Mouse (Mus musculus) liver, embryonic 15.5 days (tissue): ENCODE results near the gene Tnfsf10. TPM values are rescaled to one million over a fixed set of nuclear protein-coding genes. Genes with fewer than 3 reads are reported as not detected.
"Not testable (repeated sequence)": the region's sequence is repeated elsewhere in the genome, so short reads cannot be mapped to it uniquely, and the experiment has no call there.

Experiments used
- ATAC-seq: fragments of 200-750 bp; cut with Nextera tagmentation; 2 replicates; pipeline ENCODE4 v1.8.0; 2017; ENCODE audit warnings: moderate number of reproducible peaks, mild to moderate bottlenecking, moderate library complexity; ENCODE audit not compliant: insufficient read depth
- H3K27ac ChIP-seq: fragments of 300-500 bp; sonication (generic); replicated peaks from 2 replicates; pipeline ENCODE4 v1.5.1; 2015; ENCODE audit warnings: mild to moderate bottlenecking, inconsistent platforms
- H3K27me3 ChIP-seq: fragments of 300-500 bp; sonication (generic); 2 replicates; pipeline ENCODE4 v1.6.1; 2015; ENCODE audit warnings: mild to moderate bottlenecking, inconsistent platforms
- H3K36me3 ChIP-seq: fragments of 300-500 bp; sonication (generic); replicated peaks from 2 replicates; pipeline ENCODE4 v1.6.1; 2015; ENCODE audit warnings: moderate library complexity, mild to moderate bottlenecking, inconsistent platforms
- H3K4me1 ChIP-seq: fragments of 300-500 bp; sonication (generic); replicated peaks from 2 replicates; pipeline ENCODE4 v1.6.1; 2015; ENCODE audit warnings: inconsistent platforms
- H3K4me2 ChIP-seq: fragments of 300-500 bp; sonication (generic); 2 replicates; pipeline ENCODE4 v1.6.1; 2015; ENCODE audit warnings: moderate library complexity, mild to moderate bottlenecking, inconsistent platforms
- H3K4me3 ChIP-seq: fragments of 300-500 bp; sonication (generic); replicated peaks from 2 replicates; pipeline ENCODE4 v1.5.1; 2015; ENCODE audit warnings: mild to moderate bottlenecking, inconsistent platforms
- H3K9ac ChIP-seq: fragments of 300-500 bp; sonication (generic); 2 replicates; pipeline ENCODE4 v1.6.1; 2015; ENCODE audit warnings: moderate library complexity, mild to moderate bottlenecking, inconsistent platforms
- H3K9me3 ChIP-seq: fragments of 300-500 bp; sonication (generic); replicated peaks from 2 replicates; pipeline ENCODE4 v1.6.1; 2016; ENCODE audit warnings: inconsistent platforms
- WGBS: fragments of 180-500 bp; shearing (Covaris S2); methylation state at CpG from one replicate; pipeline ENCODE4 v1.1.7; 2015; ENCODE audit warnings: mixed read lengths; ENCODE audit not compliant: insufficient replicate concordance; 5-methylcytosine and 5-hydroxymethylcytosine counted together
- polyA plus RNA-seq: library from polyadenylated mRNA; unstranded; fragments of >200 nt; fragmentation: Nextera tagmentation; extraction: Ambion mirVana; gene quantifications from 2 replicates; pipeline ENCODE4 v1.2.1, GENCODE M21; 2015

Tnfsf10 gene
- polyA plus RNA-seq, 1 experiment from 2014 or later: 0.14 TPM

DNA sequence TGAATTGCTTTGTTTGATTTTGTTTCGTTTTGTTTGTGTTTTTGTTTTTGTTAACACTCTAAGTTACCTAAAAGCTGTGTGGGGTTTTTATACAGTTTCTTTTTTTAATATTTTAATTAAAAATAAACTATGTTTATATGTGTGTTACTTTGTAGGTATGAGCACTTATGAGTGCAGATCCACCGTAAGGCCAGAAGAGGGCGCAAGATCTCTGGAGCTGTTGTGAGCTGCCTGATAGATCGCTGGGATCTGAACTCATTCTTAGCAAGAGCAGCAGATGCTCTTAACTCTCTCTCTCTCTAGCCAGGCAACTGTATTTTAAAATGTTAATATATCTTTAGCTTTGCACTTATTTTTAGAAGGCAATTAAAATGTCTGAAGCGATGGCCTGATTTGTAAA is 32.6 kb upstream of the Tnfsf10 start:
- no peak overlapping the region for H3K4me2 ChIP-seq
- no peaks in the 10 kb centered on the region for H3K27me3 ChIP-seq
- no peak overlapping the region for H3K4me3 ChIP-seq
- 81% methylated on average over 5 of the region's 5 CpGs for WGBS
- ATAC-seq: no peak
- no peak overlapping the region for H3K9ac ChIP-seq
- no peaks in the 10 kb centered on the region for H3K9me3 ChIP-seq
- H3K27ac ChIP-seq: no peak overlapping the region
- no peaks in the 10 kb centered on the region for H3K36me3 ChIP-seq
- peaks cover 24% of the 10 kb centered on the region for H3K4me1 ChIP-seq

DNA sequence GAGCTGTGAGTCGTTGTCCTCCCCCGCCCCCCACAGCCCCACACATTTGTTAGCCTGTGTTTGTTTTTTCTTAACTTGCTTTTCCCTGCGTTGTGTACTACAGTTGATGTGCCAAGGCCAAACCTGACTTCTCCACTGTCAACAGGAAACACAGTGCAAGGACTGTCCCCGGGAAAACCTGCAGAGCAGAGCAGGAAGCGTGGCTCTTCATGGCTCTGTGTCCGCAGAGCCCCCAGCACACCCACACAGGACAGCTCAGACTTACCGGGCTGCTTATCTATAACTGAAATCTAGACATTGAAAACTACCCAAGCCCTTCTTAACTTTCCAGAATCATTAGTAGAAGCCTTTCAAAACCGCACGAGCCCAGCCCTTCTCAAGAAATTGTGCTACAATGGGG is 31.8 kb upstream of the Tnfsf10 start:
- peaks cover 21% of the 10 kb centered on the region for H3K4me1 ChIP-seq
- H3K4me3 ChIP-seq: no peak overlapping the region
- no peaks in the 10 kb centered on the region for H3K9me3 ChIP-seq
- WGBS: 19% methylated on average over 9 of the region's 9 CpGs
- H3K27me3 ChIP-seq: no peaks in the 10 kb centered on the region
- H3K4me2 ChIP-seq: no peak overlapping the region
- no peak overlapping the region for H3K9ac ChIP-seq
- H3K36me3 ChIP-seq: no peaks in the 10 kb centered on the region
- H3K27ac ChIP-seq: no peak overlapping the region
- ATAC-seq: no peak

DNA sequence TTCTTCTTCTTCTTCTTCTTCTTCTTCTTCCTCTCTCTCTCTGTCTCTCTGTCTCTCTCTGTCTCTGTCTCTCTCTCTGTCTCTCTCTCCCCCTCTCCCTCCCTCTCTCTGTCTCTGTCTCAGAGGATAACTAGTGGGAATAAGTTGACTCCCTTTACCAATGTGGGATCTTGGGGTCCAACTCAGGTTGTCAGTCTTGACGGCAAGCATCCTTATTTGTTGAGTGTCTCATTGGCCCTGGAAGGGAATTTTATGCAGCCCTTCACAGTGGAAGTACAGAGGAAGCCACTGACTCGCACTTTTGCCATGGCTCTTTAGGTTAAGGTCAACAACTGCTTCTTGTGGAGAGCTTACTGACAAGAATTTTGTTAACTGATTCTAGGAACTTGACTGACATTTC is 28.5 kb upstream of the Tnfsf10 start:
- Histone ChIP-seq H3K36me3 (no peaks in the 10 kb centered on the region), H3K9ac (no peak overlapping the region), H3K9me3 (no peaks in the 10 kb centered on the region), H3K4me3 (no peak overlapping the region), H3K4me1 (peaks cover 4% of the 10 kb centered on the region), H3K27ac (no peak overlapping the region), H3K4me2 (no peak overlapping the region), H3K27me3 (no peaks in the 10 kb centered on the region)
- ATAC-seq: no peak
- WGBS: 43% methylated on average over 2 of the region's 2 CpGs

DNA sequence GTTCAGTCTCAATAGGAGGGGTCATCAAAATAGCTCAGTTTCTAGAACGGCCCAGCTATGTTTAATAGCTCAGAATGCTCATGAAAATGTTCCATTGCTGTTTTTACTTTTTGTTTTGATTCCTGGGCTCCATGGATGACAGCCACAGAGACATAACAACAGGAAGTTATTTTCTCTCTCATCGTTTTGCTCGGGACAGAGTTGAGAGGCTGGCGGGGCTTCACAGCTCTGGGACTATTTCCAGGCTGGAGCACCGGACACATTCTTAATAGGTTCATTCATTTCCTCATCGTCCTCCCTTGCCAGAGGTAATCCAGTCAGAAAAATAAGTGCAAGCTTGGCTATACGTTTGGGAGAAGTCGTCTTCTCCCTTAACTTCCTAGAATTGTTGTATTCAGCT is 27.9 kb upstream of the Tnfsf10 start:
- Histone ChIP-seq H3K36me3 (no peaks in the 10 kb centered on the region), H3K27me3 (no peaks in the 10 kb centered on the region), H3K9me3 (no peaks in the 10 kb centered on the region), H3K9ac (no peak overlapping the region), H3K4me3 (no peak overlapping the region), H3K4me1 (no peaks in the 10 kb centered on the region), H3K4me2 (no peak overlapping the region), H3K27ac (no peak overlapping the region)
- no peak for ATAC-seq
- 22% methylated on average over 8 of the region's 8 CpGs for WGBS

GRCm38 (mm10) chr3:27290285-27290684 is 26.5 kb upstream of the Tnfsf10 start:
- Histone ChIP-seq H3K4me1 (no peaks in the 10 kb centered on the region), H3K4me2 (no peak overlapping the region), H3K9ac (no peak overlapping the region), H3K9me3 (no peaks in the 10 kb centered on the region), H3K4me3 (no peak overlapping the region), H3K36me3 (no peaks in the 10 kb centered on the region), H3K27me3 (no peaks in the 10 kb centered on the region), H3K27ac (no peak overlapping the region)
- 72% methylated on average over 5 of the region's 5 CpGs for WGBS
- ATAC-seq: no peak

GRCm38 (mm10) chr3:27290945-27291344 is 25.9 kb upstream of the Tnfsf10 start:
- H3K9ac ChIP-seq, ATAC-seq, H3K36me3 ChIP-seq, H3K4me1 ChIP-seq, H3K27me3 ChIP-seq, H3K9me3 ChIP-seq, H3K4me3 ChIP-seq, H3K27ac ChIP-seq, H3K4me2 ChIP-seq: not testable (repeated sequence)
- 62% methylated on average over 5 of the region's 5 CpGs for WGBS

DNA sequence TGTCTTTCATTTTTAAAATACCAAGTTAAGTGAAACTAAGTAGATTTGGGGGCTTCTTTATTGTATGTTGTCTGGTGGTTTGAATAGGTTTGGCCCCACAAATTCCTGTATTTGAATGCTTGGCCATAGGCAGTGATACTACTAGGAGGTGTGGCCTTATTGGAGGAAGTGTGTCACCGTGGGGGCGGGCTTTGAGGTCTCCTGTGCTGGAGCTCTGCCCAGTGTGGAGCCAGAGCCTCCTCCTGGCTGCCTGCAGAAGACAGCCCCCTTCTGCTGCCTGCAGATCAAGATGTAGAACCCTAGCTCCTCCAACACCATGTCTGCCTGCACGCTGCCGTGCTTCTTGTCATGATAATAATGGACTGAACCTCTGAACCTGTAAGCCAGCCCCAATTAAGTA is 25.4 kb upstream of the Tnfsf10 start:
- not testable (repeated sequence) for H3K9me3 ChIP-seq, H3K4me2 ChIP-seq, H3K4me3 ChIP-seq, H3K36me3 ChIP-seq, H3K27me3 ChIP-seq, H3K9ac ChIP-seq, H3K27ac ChIP-seq, ATAC-seq, H3K4me1 ChIP-seq
- WGBS: 73% methylated on average over 4 of the region's 4 CpGs

- Histone ChIP-seq H3K9me3 (no peaks in the 10 kb centered on the region), H3K27me3 (no peaks in the 10 kb centered on the region), H3K9ac (no peak overlapping the region), H3K4me3 (no peak overlapping the region), H3K4me1 (no peaks in the 10 kb centered on the region), H3K27ac (no peak overlapping the region), H3K4me2 (no peak overlapping the region), H3K36me3 (no peaks in the 10 kb centered on the region)
- ATAC-seq: no peak
- WGBS: 53% methylated on average over 7 of the region's 7 CpGs
Measured at GRCm38 (mm10) chr3:27293645-27294385, 23.0 kb upstream of the Tnfsf10 start.

GRCm38 (mm10) chr3:27300451-27300850 is 16.4 kb upstream of the Tnfsf10 start:
- H3K9me3 ChIP-seq: no peaks in the 10 kb centered on the region
- no peak for ATAC-seq
- 71% methylated on average over 4 of the region's 4 CpGs for WGBS
- H3K9ac ChIP-seq: no peak overlapping the region
- H3K4me3 ChIP-seq: no peak overlapping the region
- H3K4me2 ChIP-seq: no peak overlapping the region
- no peaks in the 10 kb centered on the region for H3K27me3 ChIP-seq
- H3K27ac ChIP-seq: no peak overlapping the region
- H3K36me3 ChIP-seq: no peaks in the 10 kb centered on the region
- H3K4me1 ChIP-seq: no peaks in the 10 kb centered on the region

- Histone ChIP-seq H3K27ac (no peak overlapping the region), H3K9me3 (no peaks in the 10 kb centered on the region), H3K4me3 (no peak overlapping the region), H3K27me3 (no peaks in the 10 kb centered on the region), H3K36me3 (no peaks in the 10 kb centered on the region), H3K9ac (no peak overlapping the region), H3K4me2 (no peak overlapping the region), H3K4me1 (no peaks in the 10 kb centered on the region)
- ATAC-seq: no peak
- WGBS: 25% methylated on average over 9 of the region's 9 CpGs
Measured at GRCm38 (mm10) chr3:27302339-27303022, 14.3 kb upstream of the Tnfsf10 start.

DNA sequence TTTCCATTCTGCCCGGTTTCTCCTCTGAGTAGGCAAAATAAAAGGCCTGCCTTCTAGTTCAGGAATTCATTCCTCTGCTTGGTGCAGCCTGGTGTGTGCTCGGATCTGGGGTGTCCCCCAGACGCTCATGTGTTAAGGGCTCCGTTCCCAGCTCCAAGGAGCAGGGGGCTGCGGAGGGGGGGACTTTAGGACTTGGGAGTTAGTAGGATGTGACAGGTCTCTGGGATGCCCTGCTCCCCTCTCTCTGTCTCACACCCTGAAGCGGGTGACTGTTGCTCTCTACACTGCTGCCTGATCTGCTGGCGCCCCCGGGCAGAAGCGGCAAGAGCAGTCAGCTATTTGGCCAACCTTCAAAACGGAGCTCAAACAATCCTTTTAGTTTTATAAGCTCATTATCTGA is 10.0 kb upstream of the Tnfsf10 start:
- no peaks in the 10 kb centered on the region for H3K27me3 ChIP-seq
- no peak overlapping the region for H3K4me2 ChIP-seq
- no peaks in the 10 kb centered on the region for H3K36me3 ChIP-seq
- no peak overlapping the region for H3K9ac ChIP-seq
- 77% methylated on average over 10 of the region's 10 CpGs for WGBS
- ATAC-seq: no peak
- H3K4me1 ChIP-seq: no peaks in the 10 kb centered on the region
- no peak overlapping the region for H3K27ac ChIP-seq
- no peak overlapping the region for H3K4me3 ChIP-seq
- no peaks in the 10 kb centered on the region for H3K9me3 ChIP-seq

GRCm38 (mm10) chr3:27310973-27311372 is 5.9 kb upstream of the Tnfsf10 start:
- WGBS: 73% methylated on average over 7 of the region's 7 CpGs
- no peaks in the 10 kb centered on the region for H3K9me3 ChIP-seq
- H3K27me3 ChIP-seq: no peaks in the 10 kb centered on the region
- H3K36me3 ChIP-seq: no peaks in the 10 kb centered on the region
- H3K4me3 ChIP-seq: no peak overlapping the region
- no peak overlapping the region for H3K4me2 ChIP-seq
- H3K27ac ChIP-seq: no peak overlapping the region
- H3K9ac ChIP-seq: no peak overlapping the region
- ATAC-seq: no peak
- no peaks in the 10 kb centered on the region for H3K4me1 ChIP-seq
